Mouse (Mus musculus) MEL-GATA-1-ER (cell line): ENCODE measurements at regions not wholly inside any gene's neighbourhood (a gene's known extent, or its start where the extent isn't known, plus 50 kb on each side); places are given as distances from the start of the nearest gene placed in this dataset.

Experiments used
- DNase-seq: peaks from one replicate; pipeline ENCODE4 v3.0.0-alpha.2; 2012; ENCODE audit warnings: low read depth; ENCODE audit errors: extremely low read depth

GRCm38 (mm10) chrY:4072666-4073065 lies 301.2 kb downstream of the Gm3376 start:
- peak; percentile 76 for DNase-seq

- DNase-seq = peak; percentile 33
Observed at GRCm38 (mm10) chrY:4073566-4073965, 302.1 kb downstream of the Gm3376 start.
